Mouse (Mus musculus): ENCODE data around the gene Ggt1. TPM values are rescaled to one million over a fixed set of nuclear protein-coding genes. Genes with fewer than 3 reads are reported as not detected.

Ggt1 gene
- polyA plus RNA-seq, 1 experiment = 3.8 TPM

DNA sequence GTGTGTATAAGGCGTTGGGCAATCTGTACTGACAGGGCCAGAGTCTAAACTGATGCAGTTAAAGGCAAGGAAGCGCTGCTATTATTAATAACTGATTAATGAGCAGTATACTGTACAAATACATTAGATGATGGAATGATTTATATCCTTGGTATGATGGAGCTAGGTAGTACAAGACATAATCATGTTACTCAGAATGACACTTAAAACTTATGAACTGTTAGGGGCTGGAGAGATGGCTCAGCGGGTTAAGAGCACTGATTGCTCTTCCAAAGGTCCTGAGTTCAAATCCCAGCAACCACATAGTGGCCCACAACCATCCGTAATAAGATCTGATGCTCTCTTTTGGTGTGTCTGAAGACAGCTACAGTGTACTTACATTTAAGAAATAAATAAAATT is 45.8 kb downstream of the Ggt1 start:
- H3K4me3 ChIP-seq (ENCODE audit: insufficient read depth, low read length) = no peak overlapping the region
- H3K4me1 ChIP-seq (ENCODE audit: control insufficient read depth, insufficient read depth, low read length) = no peaks in the 10 kb centered on the region
- no peak overlapping the region for H3K27ac ChIP-seq (ENCODE audit: insufficient read depth, low read length)
- TF ChIP-seq CTCF (IDR thresholded peaks at IDR 0.05; ENCODE audit: extremely low read depth, insufficient read depth, low read length) = no peak
- TF ChIP-seq POLR2A (IDR thresholded peaks at IDR 0.05; ENCODE audit: extremely low read depth, insufficient read depth, low read length) = no peak

- TF ChIP-seq CTCF (IDR thresholded peaks at IDR 0.05; ENCODE audit: extremely low read depth, insufficient read depth, low read length) (no peak), POLR2A (IDR thresholded peaks at IDR 0.05; ENCODE audit: extremely low read depth, insufficient read depth, low read length) (no peak)
- H3K4me1 ChIP-seq (ENCODE audit: control insufficient read depth, insufficient read depth, low read length) = no peaks in the 10 kb centered on the region
- H3K4me3 ChIP-seq (ENCODE audit: insufficient read depth, low read length) = no peak overlapping the region
- H3K27ac ChIP-seq (ENCODE audit: insufficient read depth, low read length) = no peak overlapping the region
These were observed 47.6 kb downstream of the Ggt1 start for GRCm38 (mm10) chr10:75608975-75609374.

DNA sequence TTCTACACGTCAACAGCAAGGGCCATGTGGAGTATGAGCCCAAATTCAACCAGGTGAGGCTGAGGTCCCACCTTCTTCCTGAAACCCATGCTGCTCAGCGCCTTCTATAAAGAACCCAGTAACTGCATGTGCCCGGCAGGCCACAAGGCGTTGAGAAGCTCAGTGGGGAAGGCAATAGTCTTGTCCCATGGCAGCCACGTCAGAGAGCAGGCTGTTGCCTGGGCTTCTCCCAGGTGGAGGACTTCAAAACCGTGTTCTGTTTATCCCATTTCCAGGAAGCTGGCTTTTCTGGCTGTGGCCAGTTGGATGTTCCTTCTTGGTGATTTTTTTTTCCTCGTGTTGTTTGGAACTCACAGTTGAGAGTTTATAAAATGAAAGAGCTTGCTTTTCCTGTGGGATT is 49.1 kb downstream of the Ggt1 start:
- no peak overlapping the region for H3K27ac ChIP-seq (ENCODE audit: insufficient read depth, low read length)
- no peak for TF ChIP-seq CTCF (IDR thresholded peaks at IDR 0.05; ENCODE audit: extremely low read depth, insufficient read depth, low read length)
- no peak for TF ChIP-seq POLR2A (IDR thresholded peaks at IDR 0.05; ENCODE audit: extremely low read depth, insufficient read depth, low read length)
- H3K4me3 ChIP-seq (ENCODE audit: insufficient read depth, low read length) = no peak overlapping the region
- H3K4me1 ChIP-seq (ENCODE audit: control insufficient read depth, insufficient read depth, low read length) = no peaks in the 10 kb centered on the region

GRCm38 (mm10) chr10:75616044-75616443 is 54.6 kb downstream of the Ggt1 start:
- Histone ChIP-seq H3K4me1 (ENCODE audit: control insufficient read depth, insufficient read depth, low read length) (no peaks in the 10 kb centered on the region), H3K4me3 (ENCODE audit: insufficient read depth, low read length) (no peak overlapping the region), H3K27ac (ENCODE audit: insufficient read depth, low read length) (no peak overlapping the region)
- TF ChIP-seq CTCF (IDR thresholded peaks at IDR 0.05; ENCODE audit: extremely low read depth, insufficient read depth, low read length) (no peak), POLR2A (IDR thresholded peaks at IDR 0.05; ENCODE audit: extremely low read depth, insufficient read depth, low read length) (no peak)

DNA sequence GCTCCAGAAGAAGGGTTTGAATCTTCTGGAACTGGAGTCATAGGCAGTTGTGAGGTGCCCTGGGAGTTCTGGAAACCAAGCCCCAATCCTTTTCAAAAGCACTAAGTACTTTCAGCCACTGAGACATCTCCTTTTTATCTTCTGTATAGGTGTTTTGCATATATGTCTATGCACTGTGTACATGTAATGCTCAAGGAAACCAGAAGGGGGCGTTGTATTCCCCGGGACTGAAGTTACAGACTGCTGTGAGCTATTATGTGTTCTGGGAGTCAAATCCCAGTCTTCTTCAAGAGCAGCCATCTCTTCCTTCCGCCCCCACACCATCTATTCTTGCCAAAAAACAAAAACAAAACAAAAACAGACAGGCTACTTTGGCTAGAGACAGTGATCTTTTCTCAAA is 59.4 kb downstream of the Ggt1 start:
- Histone ChIP-seq H3K27ac (ENCODE audit: insufficient read depth, low read length) (no peak overlapping the region), H3K4me3 (ENCODE audit: insufficient read depth, low read length) (no peak overlapping the region), H3K4me1 (ENCODE audit: control insufficient read depth, insufficient read depth, low read length) (no peaks in the 10 kb centered on the region)
- no peak for TF ChIP-seq POLR2A (IDR thresholded peaks at IDR 0.05; ENCODE audit: extremely low read depth, insufficient read depth, low read length)
- TF ChIP-seq CTCF (IDR thresholded peaks at IDR 0.05; ENCODE audit: extremely low read depth, insufficient read depth, low read length) = no peak

GRCm38 (mm10) chr10:75625920-75626319 is 64.5 kb downstream of the Ggt1 start:
- no peak overlapping the region for H3K4me3 ChIP-seq (ENCODE audit: insufficient read depth, low read length)
- H3K27ac ChIP-seq (ENCODE audit: insufficient read depth, low read length) = no peak overlapping the region
- TF ChIP-seq POLR2A (IDR thresholded peaks at IDR 0.05; ENCODE audit: extremely low read depth, insufficient read depth, low read length) (no peak), CTCF (IDR thresholded peaks at IDR 0.05; ENCODE audit: extremely low read depth, insufficient read depth, low read length) (no peak)
- H3K4me1 ChIP-seq (ENCODE audit: control insufficient read depth, insufficient read depth, low read length) = no peaks in the 10 kb centered on the region

DNA sequence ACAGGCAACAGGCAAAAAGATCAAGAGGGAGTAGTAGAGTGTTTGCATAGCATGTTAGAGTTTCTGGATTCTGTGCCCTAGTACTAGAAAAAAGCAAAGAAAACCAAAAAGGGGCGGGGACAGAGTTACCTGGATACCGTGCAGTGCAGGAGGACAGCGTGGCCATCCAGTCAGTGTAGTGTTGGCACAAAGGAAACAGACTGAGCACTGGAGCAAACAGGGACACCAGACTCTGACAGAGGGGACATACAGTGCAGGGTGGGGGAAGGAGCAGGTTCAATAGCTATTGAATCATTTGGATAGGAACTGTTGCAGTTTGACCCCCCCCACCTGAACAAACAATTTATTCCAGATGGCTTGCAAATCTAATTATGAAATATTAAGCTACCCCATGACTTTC is 65.6 kb downstream of the Ggt1 start:
- Histone ChIP-seq H3K4me1 (ENCODE audit: control insufficient read depth, insufficient read depth, low read length) (no peaks in the 10 kb centered on the region), H3K27ac (ENCODE audit: insufficient read depth, low read length) (no peak overlapping the region), H3K4me3 (ENCODE audit: insufficient read depth, low read length) (no peak overlapping the region)
- TF ChIP-seq POLR2A (IDR thresholded peaks at IDR 0.05; ENCODE audit: extremely low read depth, insufficient read depth, low read length) (no peak), CTCF (IDR thresholded peaks at IDR 0.05; ENCODE audit: extremely low read depth, insufficient read depth, low read length) (no peak)

DNA sequence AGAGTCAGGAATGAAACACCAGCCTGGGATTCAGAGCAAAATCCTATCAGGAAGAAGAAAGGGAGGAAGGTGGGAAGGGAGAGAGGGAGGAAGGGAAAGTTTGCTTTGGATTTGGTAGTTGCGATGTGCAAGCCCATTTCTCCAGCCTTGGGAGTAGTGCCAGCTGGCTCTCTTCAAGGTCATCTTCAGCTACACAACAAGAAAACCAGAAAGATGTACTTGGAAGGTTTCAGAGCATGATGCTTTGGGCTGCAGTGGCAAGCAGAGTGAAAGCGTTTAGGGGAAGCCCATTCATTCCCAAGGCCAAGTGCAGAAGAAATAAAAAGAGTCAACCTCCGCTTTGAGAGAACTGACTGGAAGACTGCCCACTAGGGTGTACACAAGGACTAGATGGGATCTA is 66.1 kb downstream of the Ggt1 start:
- Histone ChIP-seq H3K27ac (ENCODE audit: insufficient read depth, low read length) (no peak overlapping the region), H3K4me3 (ENCODE audit: insufficient read depth, low read length) (no peak overlapping the region), H3K4me1 (ENCODE audit: control insufficient read depth, insufficient read depth, low read length) (no peaks in the 10 kb centered on the region)
- TF ChIP-seq POLR2A (IDR thresholded peaks at IDR 0.05; ENCODE audit: extremely low read depth, insufficient read depth, low read length) (no peak), CTCF (IDR thresholded peaks at IDR 0.05; ENCODE audit: extremely low read depth, insufficient read depth, low read length) (no peak)

- H3K27ac ChIP-seq (ENCODE audit: insufficient read depth, low read length) = no peak overlapping the region
- no peaks in the 10 kb centered on the region for H3K4me1 ChIP-seq (ENCODE audit: control insufficient read depth, insufficient read depth, low read length)
- no peak for TF ChIP-seq CTCF (IDR thresholded peaks at IDR 0.05; ENCODE audit: extremely low read depth, insufficient read depth, low read length)
- TF ChIP-seq POLR2A (IDR thresholded peaks at IDR 0.05; ENCODE audit: extremely low read depth, insufficient read depth, low read length) = no peak
- no peak overlapping the region for H3K4me3 ChIP-seq (ENCODE audit: insufficient read depth, low read length)
These were observed 71.2 kb downstream of the Ggt1 start for GRCm38 (mm10) chr10:75632633-75633032.

DNA sequence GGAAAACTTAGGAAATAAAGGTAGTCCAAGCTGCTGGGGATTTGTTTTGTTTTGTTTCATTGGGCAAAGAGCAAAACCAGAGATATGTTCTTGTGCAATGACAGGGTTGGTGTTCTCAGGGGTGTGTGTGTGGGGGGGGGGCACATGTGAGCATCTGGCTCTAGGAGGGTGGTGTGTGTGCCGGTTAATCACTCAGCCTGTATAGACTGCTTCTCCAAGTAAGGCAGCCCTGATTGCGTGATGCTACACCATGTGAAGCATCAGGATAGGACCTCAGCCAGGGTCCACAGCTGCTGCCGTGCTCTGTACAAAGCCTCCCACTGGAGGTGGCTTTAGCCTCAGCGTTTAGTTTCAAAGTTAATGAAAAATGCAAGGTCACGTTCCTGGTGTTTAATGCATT is 71.6 kb downstream of the Ggt1 start:
- Histone ChIP-seq H3K4me3 (ENCODE audit: insufficient read depth, low read length) (no peak overlapping the region), H3K4me1 (ENCODE audit: control insufficient read depth, insufficient read depth, low read length) (no peaks in the 10 kb centered on the region), H3K27ac (ENCODE audit: insufficient read depth, low read length) (no peak overlapping the region)
- TF ChIP-seq CTCF (IDR thresholded peaks at IDR 0.05; ENCODE audit: extremely low read depth, insufficient read depth, low read length) (no peak), POLR2A (IDR thresholded peaks at IDR 0.05; ENCODE audit: extremely low read depth, insufficient read depth, low read length) (no peak)
